Mouse (Mus musculus) MEL (cell line): Measurements from ENCODE around the gene Trpm4. TPM values are rescaled to one million over a fixed set of nuclear protein-coding genes. Genes with fewer than 3 reads are reported as not detected.

Experiments used
- DNase-seq: peaks from one replicate; pipeline ENCODE4 v3.0.0; 2011; ENCODE audit warnings: low read depth, low spot score
- H3K27ac ChIP-seq: 2 replicates; pipeline ENCODE4 v1.5.1; 2012; ENCODE audit warnings: low read depth, mild to moderate bottlenecking, control low read depth, low read length, moderate library complexity; ENCODE audit not compliant: control insufficient read depth
- H3K27me3 ChIP-seq, 2 experiments: fragments of 150-350 bp in 1 of 2; sonication (generic) in 1 of 2; 2 replicates each; pipeline ENCODE4 v1.6.1; 2012; ENCODE audit warnings: low read length in 2 of 2, mild to moderate bottlenecking in 2 of 2, improper control_type of control experiment in 1 of 2, moderate library complexity in 1 of 2; ENCODE audit not compliant: insufficient read depth in 2 of 2, control insufficient read depth in 1 of 2
- H3K36me3 ChIP-seq, 2 experiments: 2 replicates each; pipeline ENCODE4 v1.6.1; 2012 to 2014; ENCODE audit warnings: low read length in 2 of 2, improper control_type of control experiment in 1 of 2, inconsistent platforms in 1 of 2, mild to moderate bottlenecking in 1 of 2; ENCODE audit not compliant: insufficient read depth in 2 of 2, control insufficient read depth in 1 of 2
- H3K4me1 ChIP-seq, 2 experiments: fragments of 150-350 bp in 1 of 2; sonication (generic) in 1 of 2; 2 replicates each; pipeline ENCODE4 v1.6.1; 2012; ENCODE audit warnings: low read length in 2 of 2, improper control_type of control experiment in 1 of 2, mild to moderate bottlenecking in 1 of 2; ENCODE audit not compliant: insufficient read depth in 2 of 2, control insufficient read depth in 1 of 2
- H3K4me3 ChIP-seq, 2 experiments: fragments of 150-350 bp in 1 of 2; sonication (generic) in 1 of 2; 2 replicates each; pipeline ENCODE4 v1.5.1; 2012; ENCODE audit warnings: low read depth in 2 of 2, low read length in 2 of 2, mild to moderate bottlenecking in 2 of 2, moderate library complexity in 2 of 2, control low read depth in 1 of 2, improper control_type of control experiment in 1 of 2; ENCODE audit not compliant: control insufficient read depth in 1 of 2, insufficient read depth in 1 of 2
- H3K79me2 ChIP-seq: 2 replicates; pipeline ENCODE4 v1.6.1; 2012; ENCODE audit warnings: mild to moderate bottlenecking, low read length, moderate library complexity; ENCODE audit not compliant: control insufficient read depth, poor library complexity, insufficient read depth
- H3K9ac ChIP-seq: 2 replicates; pipeline ENCODE4 v1.6.1; 2012; ENCODE audit warnings: low read depth, mild to moderate bottlenecking, control low read depth, low read length, moderate library complexity; ENCODE audit not compliant: control insufficient read depth, poor library complexity, severe bottlenecking
- H3K9me3 ChIP-seq: fragments of 150-350 bp; sonication (generic); replicated peaks from 2 replicates; pipeline ENCODE4 v1.6.1; 2012; ENCODE audit warnings: mild to moderate bottlenecking, low read length, improper control_type of control experiment, moderate library complexity; ENCODE audit not compliant: insufficient read depth
- BHLHE40 ChIP-seq: IDR thresholded peaks from 2 replicates; pipeline ENCODE4 v1.6.1; 2012; ENCODE audit warnings: low read depth, mild to moderate bottlenecking, inconsistent platforms, low read length, improper control_type of control experiment, borderline replicate concordance
- CHD2 ChIP-seq: IDR thresholded peaks from 2 replicates; pipeline ENCODE4 v1.6.1; 2011; ENCODE audit warnings: low read length, improper control_type of control experiment
- CTCF ChIP-seq, 3 experiments: IDR thresholded peaks in 2 of 3; conservative IDR thresholded peaks in 1 of 3; 2 replicates each; pipeline ENCODE4 v1.5.1; 2011 to 2012; ENCODE audit warnings: low read length in 3 of 3, low read depth in 2 of 3, mild to moderate bottlenecking in 2 of 3, improper control_type of control experiment in 1 of 3, inconsistent platforms in 1 of 3, mixed read lengths in 1 of 3, moderate library complexity in 1 of 3; ENCODE audit not compliant: control insufficient read depth in 1 of 3, insufficient read depth in 1 of 3, poor library complexity in 1 of 3, severe bottlenecking in 1 of 3
- E2F4 ChIP-seq: IDR thresholded peaks from 2 replicates; pipeline ENCODE4 v1.6.1; 2011; ENCODE audit warnings: low read depth, low read length, improper control_type of control experiment, borderline replicate concordance
- ELF1 ChIP-seq: IDR thresholded peaks from 2 replicates; pipeline ENCODE4 v1.6.1; 2014; ENCODE audit warnings: low read depth, mild to moderate bottlenecking, inconsistent platforms, low read length, improper control_type of control experiment, moderate library complexity
- EP300 ChIP-seq, 2 experiments: IDR thresholded peaks; 2 replicates each; pipeline ENCODE4 v1.6.1; 2011; ENCODE audit warnings: improper control_type of control experiment in 2 of 2, low read length in 2 of 2, low read depth in 1 of 2, mild to moderate bottlenecking in 1 of 2
- ETS1 ChIP-seq: IDR thresholded peaks from 2 replicates; pipeline ENCODE4 v1.6.1; 2012; ENCODE audit warnings: low read depth, mild to moderate bottlenecking, inconsistent platforms, low read length, improper control_type of control experiment, moderate library complexity
- GATA1 ChIP-seq: IDR thresholded peaks from 2 replicates; pipeline ENCODE4 v1.6.1; 2011; ENCODE audit warnings: low read depth, low read length, improper control_type of control experiment
- JUND ChIP-seq: IDR thresholded peaks from 2 replicates; pipeline ENCODE4 v1.6.1; 2011; ENCODE audit warnings: low read depth, mild to moderate bottlenecking, improper control_type of control experiment, low read length
- KAT2A ChIP-seq: conservative IDR thresholded peaks from 2 replicates; pipeline ENCODE4 v1.6.1; 2012; ENCODE audit warnings: low read depth, low read length, improper control_type of control experiment, inconsistent platforms
- MAFK ChIP-seq: IDR thresholded peaks from 2 replicates; pipeline ENCODE4 v1.6.1; 2011; ENCODE audit warnings: low read depth, mild to moderate bottlenecking, low read length, improper control_type of control experiment, borderline replicate concordance
- MAX ChIP-seq: IDR thresholded peaks from 2 replicates; pipeline ENCODE4 v1.6.1; 2011; ENCODE audit warnings: low read length, improper control_type of control experiment
- MYB ChIP-seq: IDR thresholded peaks from 2 replicates; pipeline ENCODE4 v1.6.1; 2011; ENCODE audit warnings: mild to moderate bottlenecking, low read depth, low read length, improper control_type of control experiment
- NELFE ChIP-seq: IDR thresholded peaks from 2 replicates; pipeline ENCODE4 v1.6.1; 2011; ENCODE audit warnings: low read depth, low read length, improper control_type of control experiment
- POLR2A ChIP-seq, 2 experiments: IDR thresholded peaks; 2 replicates each; pipeline ENCODE4 v1.6.1; 2011 to 2012; ENCODE audit warnings: low read length in 2 of 2, mild to moderate bottlenecking in 2 of 2, control low read depth in 1 of 2, improper control_type of control experiment in 1 of 2, low read depth in 1 of 2, moderate library complexity in 1 of 2; ENCODE audit not compliant: control insufficient read depth in 1 of 2, insufficient read depth in 1 of 2, poor library complexity in 1 of 2
- RAD21 ChIP-seq: IDR thresholded peaks from 2 replicates; pipeline ENCODE4 v1.6.1; 2011; ENCODE audit warnings: mild to moderate bottlenecking, low read depth, low read length, improper control_type of control experiment
- RCOR1 ChIP-seq: IDR thresholded peaks from 2 replicates; pipeline ENCODE4 v1.6.1; 2012; ENCODE audit warnings: low read depth, mild to moderate bottlenecking, inconsistent platforms, low read length, improper control_type of control experiment
- SMC3 ChIP-seq: IDR thresholded peaks from 2 replicates; pipeline ENCODE4 v1.6.1; 2011; ENCODE audit warnings: low read depth, low read length, improper control_type of control experiment
- TCF12 ChIP-seq: IDR thresholded peaks from 2 replicates; pipeline ENCODE4 v1.6.1; 2014; ENCODE audit warnings: low read depth, mild to moderate bottlenecking, inconsistent platforms, low read length, improper control_type of control experiment, moderate library complexity
- ZC3H11A ChIP-seq: IDR thresholded peaks from 2 replicates; pipeline ENCODE4 v1.6.1; 2012; ENCODE audit warnings: low read depth, mild to moderate bottlenecking, inconsistent platforms, low read length, improper control_type of control experiment
- ZKSCAN1 ChIP-seq: IDR thresholded peaks from 2 replicates; pipeline ENCODE4 v1.6.1; 2012; ENCODE audit warnings: low read depth, mild to moderate bottlenecking, inconsistent platforms, low read length, improper control_type of control experiment, moderate library complexity
- ZNF384 ChIP-seq: IDR thresholded peaks from 2 replicates; pipeline ENCODE4 v1.6.1; 2012; ENCODE audit warnings: low read depth, mild to moderate bottlenecking, inconsistent platforms, low read length, improper control_type of control experiment
- polyA plus RNA-seq, 2 experiments: library from polyadenylated mRNA; stranded (reverse) in 1 of 2; unstranded in 1 of 2; fragments of >175 nt in 1 of 2; fragments of >200 nt in 1 of 2; gene quantifications; 2 replicates each; pipeline versions ENCODE4 v1.2.1 to v1.2.4; 2012; ENCODE audit warnings: low replicate concordance in 2 of 2, low read depth in 1 of 2; ENCODE audit not compliant: insufficient read length in 2 of 2, insufficient read depth in 1 of 2, missing spikeins in 1 of 2
- total RNA-seq: library from RNA; depleted of rRNA; stranded (reverse); fragments of 300-350 nt; gene quantifications from 2 replicates; pipeline ENCODE4 v1.2.3, GENCODE M21; 2012

The Trpm4 gene
- total and polyA plus RNA-seq, 3 experiments = 4.8 to 6.9 TPM; not detected in 1

- H3K4me1 ChIP-seq = peaks cover 0 to 7% of the 10 kb centered on the region in 2 experiments; a peak in 2 of 4 replicates
- no peaks in the 10 kb centered on the region for H3K9me3 ChIP-seq
- no peak overlapping the region for H3K27ac ChIP-seq
- DNase-seq = peak; percentile 27
- H3K79me2 ChIP-seq = peaks cover 1% of the 10 kb centered on the region; the same call in 1 of the 2 replicates
- no peaks in the 10 kb centered on the region for H3K27me3 ChIP-seq
- H3K4me3 ChIP-seq = no peak overlapping the region
- H3K36me3 ChIP-seq = no peaks in the 10 kb centered on the region
- no peak overlapping the region for H3K9ac ChIP-seq
- TF ChIP-seq RAD21 (peak; percentile 33), ZKSCAN1 (no peak), CTCF (IDR thresholded peaks at IDR 0.05 in 2 of 3, conservative IDR thresholded peaks at IDR 0.05 in 1 of 3; ENCODE audit: control insufficient read depth in 1 of 3, insufficient read depth in 1 of 3, low read depth in 2 of 3, low read length in 3 of 3, poor library complexity in 1 of 3, severe bottlenecking in 1 of 3) (peak; percentile 40 to 51 (median 48)), TCF12 (no peak), MAX (no peak)
These were observed 2.1 kb downstream of the Trpm4 start for GRCm38 (mm10) chr7:45331502-45331901.

GRCm38 (mm10) chr7:45328841-45329475 is 4.6 kb downstream of the Trpm4 start:
- no peak overlapping the region for H3K27ac ChIP-seq
- no peaks in the 10 kb centered on the region for H3K27me3 ChIP-seq
- peaks cover 0 to 7% of the 10 kb centered on the region in 2 experiments; a peak in 2 of 4 replicates for H3K4me1 ChIP-seq
- H3K9ac ChIP-seq = no peak overlapping the region
- H3K79me2 ChIP-seq = peaks cover 1% of the 10 kb centered on the region; the same call in 1 of the 2 replicates
- H3K36me3 ChIP-seq = no peaks in the 10 kb centered on the region
- no peak for DNase-seq
- H3K9me3 ChIP-seq = no peaks in the 10 kb centered on the region
- TF ChIP-seq SMC3 (no peak), GATA1 (no peak), MYB (no peak), MAFK (no peak), CTCF (IDR thresholded peaks at IDR 0.05 in 2 of 3, conservative IDR thresholded peaks at IDR 0.05 in 1 of 3; ENCODE audit: control insufficient read depth in 1 of 3, insufficient read depth in 1 of 3, low read depth in 2 of 3, low read length in 3 of 3, poor library complexity in 1 of 3, severe bottlenecking in 1 of 3) (no peak), POLR2A (IDR thresholded peaks at IDR 0.05; ENCODE audit: control insufficient read depth in 1 of 2, insufficient read depth in 1 of 2, low read depth in 1 of 2, low read length in 2 of 2, poor library complexity in 1 of 2) (no peak), NELFE (no peak), ETS1 (no peak), CHD2 (no peak), KAT2A (no peak), ZNF384 (no peak), ZC3H11A (no peak), E2F4 (no peak), ELF1 (no peak), RCOR1 (no peak), BHLHE40 (no peak), RAD21 (no peak), JUND (no peak), EP300 (IDR thresholded peaks at IDR 0.05; ENCODE audit: low read depth in 1 of 2, low read length in 2 of 2) (no peak)
- no peak overlapping the region for H3K4me3 ChIP-seq
